Mouse (Mus musculus): Measurements from ENCODE around the gene Dnah1.

DNA sequence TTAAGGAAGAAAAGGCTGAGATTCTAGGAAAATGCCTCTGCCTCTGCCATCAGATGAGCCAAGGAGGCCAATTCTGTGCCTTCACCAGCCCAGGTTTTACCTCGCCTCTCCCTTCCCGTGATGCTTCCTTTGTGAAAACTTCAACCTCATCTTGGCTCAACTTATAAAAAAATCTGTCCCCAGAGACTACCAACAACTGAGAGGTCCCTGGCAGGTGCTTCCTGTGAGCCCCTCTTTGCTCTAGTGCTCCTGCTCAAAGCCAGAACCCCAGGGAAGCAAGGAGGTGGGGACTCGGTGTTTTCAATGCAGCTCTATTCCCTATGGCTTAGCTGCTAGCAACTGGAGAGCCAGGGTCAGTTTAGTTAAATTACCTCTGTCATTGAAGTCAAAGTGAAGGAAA, 10.5 kb downstream of the Dnah1 start:
- no peak for TF ChIP-seq CTCF (IDR thresholded peaks at IDR 0.05; ENCODE audit: low read depth)
- no peak for TF ChIP-seq EP300 (IDR thresholded peaks at IDR 0.05; ENCODE audit: low read depth)
